Mouse (Mus musculus): ENCODE results near the gene Nrn1. TPM values are rescaled to one million over a fixed set of nuclear protein-coding genes. Genes with fewer than 3 reads are reported as not detected.

Gene Nrn1
- polyA plus RNA-seq, 1 experiment from 2014 or later: 0.31 TPM

DNA sequence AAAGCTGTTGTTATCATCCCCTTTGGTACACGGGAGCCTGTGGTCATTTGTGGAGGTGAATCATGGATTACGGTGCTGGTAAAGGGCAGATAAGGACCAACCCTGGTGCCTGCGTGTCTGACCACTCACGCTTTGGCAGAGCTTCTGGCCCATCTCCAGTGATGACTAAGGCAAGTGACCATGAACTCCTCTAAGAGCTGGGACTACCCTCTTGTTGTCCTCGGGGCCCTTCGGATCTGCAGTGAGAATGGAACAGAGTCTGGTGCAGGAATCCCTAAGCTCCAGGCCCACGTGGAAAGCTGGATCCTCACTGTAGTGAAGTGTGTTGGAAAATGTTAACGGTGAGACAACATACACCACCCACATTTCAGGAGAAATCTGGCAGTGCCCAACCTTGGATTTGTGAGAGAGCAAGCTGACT lies 38.6 kb downstream of the Nrn1 start:
- H3K4me2 ChIP-seq (replicated peaks; ENCODE audit: low read depth, low read length): 0 out of 2 replicates have a peak overlapping the region, but pooled peaks have one; percentile 8
- H3K4me3 ChIP-seq (ENCODE audit: low read depth, low read length): no peak overlapping the region
- H3K4me1 ChIP-seq (ENCODE audit: insufficient read depth, low read depth, low read length): no peaks in the 10 kb centered on the region
- no peaks in the 10 kb centered on the region for H3K36me3 ChIP-seq (ENCODE audit: insufficient read depth, low read length)
- peak; percentile 65 for ATAC-seq
- 63% methylated on average over 8 of the region's 8 CpGs for WGBS
- no peak overlapping the region for H3K9ac ChIP-seq (replicated peaks; ENCODE audit: low read depth)
- TF ChIP-seq EP300 (IDR thresholded peaks at IDR 0.05) (peak; percentile 49; the same call in 1 of the 2 replicates), CTCF (IDR thresholded peaks at IDR 0.05) (no peak)
- H3K27ac ChIP-seq (ENCODE audit: low read length): no peak overlapping the region
- H3K9me3 ChIP-seq (ENCODE audit: low read length): no peaks in the 10 kb centered on the region
- peak; percentile 13 for DNase-seq (ENCODE audit: low spot score)
- no peaks in the 10 kb centered on the region for H3K27me3 ChIP-seq (replicated peaks; ENCODE audit: insufficient read depth, low read length)

DNA sequence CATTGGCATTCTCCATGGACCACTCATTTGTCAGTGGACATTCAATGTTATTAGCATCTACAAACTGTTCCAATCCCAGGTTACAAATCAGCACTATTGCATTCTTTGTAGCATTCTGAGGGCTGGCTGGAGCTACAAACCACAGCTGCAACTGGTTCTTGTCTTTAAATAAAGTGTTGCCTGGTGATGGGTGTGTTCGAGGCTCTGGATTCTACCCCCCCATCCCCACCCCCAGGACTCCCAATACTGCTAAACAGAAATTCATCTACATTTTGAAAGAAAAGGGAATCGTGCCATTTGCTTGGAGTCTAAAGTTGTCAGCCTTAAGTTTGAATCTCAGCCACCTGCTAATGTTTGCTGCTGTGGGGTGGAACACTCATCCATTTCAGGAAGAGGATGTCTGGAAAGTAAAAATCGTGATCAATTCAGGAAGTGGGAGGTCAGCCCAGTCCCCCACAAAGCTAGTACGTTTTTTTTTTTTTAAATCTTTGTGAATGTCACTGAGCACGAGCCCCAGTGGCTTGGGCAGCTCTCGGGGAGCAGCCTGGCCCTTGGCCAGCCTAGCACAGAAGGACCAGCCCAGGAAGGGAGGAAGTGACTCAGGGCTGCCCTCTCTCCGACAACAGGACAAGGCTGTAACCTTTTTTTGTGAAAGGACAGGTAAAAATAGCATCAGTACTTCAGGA lies 39.3 kb downstream of the Nrn1 start:
- ATAC-seq (peak; percentile 75), DNase-seq (ENCODE audit: low spot score) (peak; percentile 27)
- H3K9ac ChIP-seq (replicated peaks; ENCODE audit: low read depth): no peak overlapping the region
- 0 out of 2 replicates have a peak overlapping the region, but pooled peaks have one; percentile 8 for H3K4me2 ChIP-seq (replicated peaks; ENCODE audit: low read depth, low read length)
- no peak overlapping the region for H3K4me3 ChIP-seq (ENCODE audit: low read depth, low read length)
- no peaks in the 10 kb centered on the region for H3K4me1 ChIP-seq (ENCODE audit: insufficient read depth, low read depth, low read length)
- H3K27me3 ChIP-seq (replicated peaks; ENCODE audit: insufficient read depth, low read length): no peaks in the 10 kb centered on the region
- no peak overlapping the region for H3K27ac ChIP-seq (ENCODE audit: low read length)
- 38% methylated on average over 7 of the region's 7 CpGs for WGBS
- no peak for TF ChIP-seq CTCF (IDR thresholded peaks at IDR 0.05)
- TF ChIP-seq EP300 (IDR thresholded peaks at IDR 0.05): no peak
- H3K9me3 ChIP-seq (ENCODE audit: low read length): no peaks in the 10 kb centered on the region
- no peaks in the 10 kb centered on the region for H3K36me3 ChIP-seq (ENCODE audit: insufficient read depth, low read length)

DNA sequence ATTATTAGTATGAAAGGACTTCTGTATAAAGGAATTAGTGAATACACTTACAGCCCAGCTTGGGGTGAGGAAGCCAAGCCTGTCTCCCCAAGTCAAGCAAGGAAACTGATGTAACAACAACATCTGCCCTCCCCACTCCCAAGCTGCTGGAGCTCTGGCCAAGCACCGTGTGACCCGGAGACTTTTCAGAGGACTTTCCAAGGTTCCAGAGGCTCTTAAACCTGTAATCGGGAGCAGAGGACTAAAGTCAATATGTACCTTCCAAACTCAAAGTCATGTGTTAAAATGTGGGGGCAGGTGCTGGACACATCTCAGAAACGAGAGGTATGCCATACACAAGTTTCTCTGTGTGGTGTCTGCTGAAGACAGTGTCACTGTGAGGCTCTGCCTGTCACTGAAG lies 51.4 kb downstream of the Nrn1 start:
- ATAC-seq (no peak), DNase-seq (ENCODE audit: low spot score) (no peak)
- H3K36me3 ChIP-seq (ENCODE audit: insufficient read depth, low read length): no peaks in the 10 kb centered on the region
- H3K4me2 ChIP-seq (replicated peaks; ENCODE audit: low read depth, low read length): no peak overlapping the region
- no peak overlapping the region for H3K4me3 ChIP-seq (ENCODE audit: low read depth, low read length)
- no peak for TF ChIP-seq CTCF (IDR thresholded peaks at IDR 0.05)
- no peak for TF ChIP-seq EP300 (IDR thresholded peaks at IDR 0.05)
- no peak overlapping the region for H3K27ac ChIP-seq (ENCODE audit: low read length)
- H3K9ac ChIP-seq (replicated peaks; ENCODE audit: low read depth): no peak overlapping the region
- H3K27me3 ChIP-seq (replicated peaks; ENCODE audit: insufficient read depth, low read length): no peaks in the 10 kb centered on the region
- H3K4me1 ChIP-seq (ENCODE audit: insufficient read depth, low read depth, low read length): no peaks in the 10 kb centered on the region
- 49% methylated on average over 4 of the region's 4 CpGs for WGBS
- no peaks in the 10 kb centered on the region for H3K9me3 ChIP-seq (ENCODE audit: low read length)

DNA sequence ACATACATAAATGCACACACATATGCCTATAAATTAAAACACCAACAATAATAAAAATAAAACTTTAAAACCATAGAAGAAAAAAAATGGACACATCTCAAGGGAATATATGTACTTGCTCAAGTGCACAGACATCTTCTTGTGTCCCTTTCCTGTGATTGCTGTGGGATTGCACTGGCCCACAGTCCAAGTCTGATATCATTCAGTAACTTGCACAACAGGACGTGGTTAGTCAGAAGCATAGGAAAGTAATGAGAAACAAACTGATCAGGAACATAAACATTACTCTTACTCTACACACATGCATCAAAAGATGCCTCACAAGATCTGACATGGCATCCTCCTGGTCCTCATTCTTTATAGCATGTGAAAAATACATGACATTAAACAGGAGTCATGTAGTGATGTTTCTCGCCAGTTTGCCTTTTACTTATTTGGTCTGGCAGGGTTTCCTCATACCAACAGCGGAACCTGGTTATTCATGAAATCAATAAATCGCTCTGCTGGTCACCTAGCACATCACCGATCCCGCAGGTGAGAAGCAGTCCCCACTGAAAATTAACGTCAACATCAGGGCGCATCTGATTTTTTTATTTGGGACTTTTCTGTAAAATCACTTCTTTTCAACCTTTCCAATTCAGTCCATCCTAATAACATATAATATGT lies 54.1 kb downstream of the Nrn1 start:
- no peak for TF ChIP-seq EP300 (IDR thresholded peaks at IDR 0.05)
- no peak for TF ChIP-seq CTCF (IDR thresholded peaks at IDR 0.05)
- 81% methylated on average over 8 of the region's 8 CpGs for WGBS
- Histone ChIP-seq H3K4me2 (replicated peaks; ENCODE audit: low read depth, low read length) (no peak overlapping the region), H3K27ac (ENCODE audit: low read length) (no peak overlapping the region), H3K27me3 (replicated peaks; ENCODE audit: insufficient read depth, low read length) (no peaks in the 10 kb centered on the region), H3K36me3 (ENCODE audit: insufficient read depth, low read length) (no peaks in the 10 kb centered on the region), H3K4me1 (ENCODE audit: insufficient read depth, low read depth, low read length) (no peaks in the 10 kb centered on the region), H3K9ac (replicated peaks; ENCODE audit: low read depth) (no peak overlapping the region), H3K9me3 (ENCODE audit: low read length) (no peaks in the 10 kb centered on the region), H3K4me3 (ENCODE audit: low read depth, low read length) (no peak overlapping the region)
- DNase-seq (ENCODE audit: low spot score) (no peak), ATAC-seq (no peak)

DNA sequence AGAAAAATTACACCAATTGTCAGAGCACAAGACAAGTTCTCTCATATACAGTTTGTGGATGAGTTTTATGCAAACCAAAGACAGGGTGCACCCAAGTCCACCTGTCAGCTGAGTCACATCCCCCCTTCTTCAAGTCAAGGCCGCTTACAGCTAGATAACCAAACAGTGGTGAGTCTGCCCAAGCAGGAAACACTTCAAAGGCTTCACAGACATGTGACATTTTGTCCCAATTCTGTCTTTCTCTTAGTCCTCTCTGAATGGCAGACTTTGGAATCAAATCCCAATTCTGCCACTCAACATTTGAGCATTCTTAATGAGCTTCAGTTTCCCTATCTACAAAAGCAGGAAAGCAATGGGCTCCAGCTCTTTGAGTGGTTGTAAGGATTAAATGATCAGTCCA lies 55.6 kb downstream of the Nrn1 start:
- WGBS: 21% methylated on average over 1 of the region's 1 CpGs
- DNase-seq (ENCODE audit: low spot score) (no peak), ATAC-seq (no peak)
- H3K4me3 ChIP-seq (ENCODE audit: low read depth, low read length): no peak overlapping the region
- no peaks in the 10 kb centered on the region for H3K9me3 ChIP-seq (ENCODE audit: low read length)
- H3K4me2 ChIP-seq (replicated peaks; ENCODE audit: low read depth, low read length): no peak overlapping the region
- no peaks in the 10 kb centered on the region for H3K4me1 ChIP-seq (ENCODE audit: insufficient read depth, low read depth, low read length)
- H3K27me3 ChIP-seq (replicated peaks; ENCODE audit: insufficient read depth, low read length): no peaks in the 10 kb centered on the region
- no peak for TF ChIP-seq CTCF (IDR thresholded peaks at IDR 0.05)
- H3K9ac ChIP-seq (replicated peaks; ENCODE audit: low read depth): no peak overlapping the region
- H3K36me3 ChIP-seq (ENCODE audit: insufficient read depth, low read length): no peaks in the 10 kb centered on the region
- H3K27ac ChIP-seq (ENCODE audit: low read length): no peak overlapping the region

Data from lung, postnatal 0 days (tissue).